Mouse (Mus musculus) cerebellum, adult 2 months (tissue): ENCODE data around the gene Prkab1.

Source experiments
- CTCF ChIP-seq: fragments of 200-500 bp; IDR thresholded peaks from 2 replicates; pipeline ENCODE4 v1.5.1; 2011; ENCODE audit warnings: low read depth, mild to moderate bottlenecking, control low read depth, low read length, moderate library complexity, borderline replicate concordance; ENCODE audit not compliant: insufficient read depth
- POLR2A ChIP-seq: fragments of 200-500 bp; IDR thresholded peaks from 2 replicates; pipeline ENCODE4 v1.6.1; 2011; ENCODE audit warnings: low read length, control low read depth, borderline replicate concordance; ENCODE audit not compliant: insufficient read depth

- TF ChIP-seq CTCF (no peak), POLR2A (no peak)
These were observed 4.8 kb upstream of the Prkab1 start for GRCm38 (mm10) chr5:116029071-116029470.
